Mouse (Mus musculus) adrenal gland, postnatal 36 days (tissue): Measurements from ENCODE around the gene F3. TPM values are rescaled to one million over a fixed set of nuclear protein-coding genes. Genes with fewer than 3 reads are reported as not detected.

Experiments
- DNase-seq, 2 experiments: peaks; one replicate each; pipeline ENCODE4 v3.0.0; 2021; ENCODE audit warnings: mixed read lengths in 1 of 2
- total RNA-seq, 2 experiments: library from RNA; stranded (reverse); gene quantifications; 2 replicates each; pipeline ENCODE4 v1.2.3; 2021

The F3 gene
- total RNA-seq, 2 experiments from 2014 or later = 11.1 to 12.5 TPM

GRCm38 (mm10) chr3:121707106-121707505 lies 16.2 kb upstream of the F3 start:
- DNase-seq = no peak

- DNase-seq = no peak
Measured at GRCm38 (mm10) chr3:121710894-121711531, 12.3 kb upstream of the F3 start.

- DNase-seq = no peak
Measured at GRCm38 (mm10) chr3:121712222-121712621, 11.1 kb upstream of the F3 start.

- peak; percentile 66 to 69 for DNase-seq
Measured at GRCm38 (mm10) chr3:121713151-121713701, 10.1 kb upstream of the F3 start.

- DNase-seq = no peak
Measured at GRCm38 (mm10) chr3:121713816-121714215, 9.5 kb upstream of the F3 start.

GRCm38 (mm10) chr3:121714461-121714860 lies 8.9 kb upstream of the F3 start:
- DNase-seq = no peak

GRCm38 (mm10) chr3:121715336-121715735 lies 8.0 kb upstream of the F3 start:
- DNase-seq = no peak

GRCm38 (mm10) chr3:121715741-121716459 lies 7.4 kb upstream of the F3 start:
- no peak for DNase-seq

GRCm38 (mm10) chr3:121716480-121716879 lies 6.9 kb upstream of the F3 start:
- DNase-seq = no peak

- DNase-seq = no peak
Measured at GRCm38 (mm10) chr3:121718679-121719078, 4.7 kb upstream of the F3 start.

- no peak for DNase-seq
Measured at GRCm38 (mm10) chr3:121719701-121720100, 3.6 kb upstream of the F3 start.

GRCm38 (mm10) chr3:121720801-121721690 lies 2.3 kb upstream of the F3 start:
- no peak for DNase-seq

- DNase-seq = no peak
Measured at GRCm38 (mm10) chr3:121721691-121722070, 1.7 kb upstream of the F3 start.

- DNase-seq = no peak
Measured at GRCm38 (mm10) chr3:121723968-121724524, 709 bp downstream of the F3 start.

GRCm38 (mm10) chr3:121724553-121724952 lies 1.2 kb downstream of the F3 start:
- DNase-seq = no peak

GRCm38 (mm10) chr3:121725651-121726050 lies 2.3 kb downstream of the F3 start:
- no peak for DNase-seq

- DNase-seq = no peak
Measured at GRCm38 (mm10) chr3:121729678-121730077, 6.3 kb downstream of the F3 start.

GRCm38 (mm10) chr3:121735542-121735941 lies 12.2 kb downstream of the F3 start:
- no peak for DNase-seq

GRCm38 (mm10) chr3:121736025-121736744 lies 12.8 kb downstream of the F3 start:
- DNase-seq = peak; percentile 84 to 89

GRCm38 (mm10) chr3:121737453-121737852 lies 14.1 kb downstream of the F3 start:
- DNase-seq = peak; percentile 40 to 63

- DNase-seq = peak; percentile 35 to 38
Measured at GRCm38 (mm10) chr3:121737901-121738300, 14.6 kb downstream of the F3 start.
